Mouse (Mus musculus): Measurements from ENCODE around the gene Olfm3.

Gene Olfm3

DNA sequence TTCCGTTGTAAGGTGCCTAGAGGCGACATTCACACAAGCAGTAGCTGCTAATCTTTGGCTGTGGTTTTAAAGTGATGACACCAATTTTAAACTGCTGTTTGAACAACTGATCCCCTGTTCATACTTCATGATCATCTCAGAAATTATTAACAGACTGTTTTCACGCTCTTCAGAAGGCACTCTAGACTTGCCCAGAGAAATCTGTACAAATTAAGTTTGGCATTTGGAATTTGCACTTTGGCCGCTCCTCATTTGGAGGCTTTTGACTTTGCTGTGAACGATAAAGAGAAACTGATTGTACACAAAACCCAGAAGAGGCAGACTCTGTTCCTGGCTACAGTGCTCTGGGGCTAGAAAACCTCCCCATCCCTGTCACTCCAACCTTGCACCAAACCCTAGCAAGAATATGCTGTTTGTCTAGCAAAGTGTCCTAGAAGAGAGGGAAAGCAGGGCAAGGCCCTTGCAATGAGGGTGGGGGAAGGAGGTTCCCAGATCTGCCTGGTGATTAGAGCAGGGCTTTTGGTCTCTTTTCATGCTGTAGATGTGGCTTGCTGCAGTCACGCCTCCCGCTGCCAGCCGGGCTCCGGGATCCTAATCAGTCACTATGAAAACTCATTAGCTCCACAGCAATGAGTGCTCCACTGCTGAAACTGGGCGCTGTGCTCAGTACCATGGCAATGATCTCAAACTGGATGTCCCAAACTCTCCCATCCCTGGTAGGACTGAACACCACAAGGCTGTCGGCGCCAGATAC lies 176.7 kb downstream of the Olfm3 start:
- no peak for DNase-seq (ENCODE audit: low spot score)

- no peak for DNase-seq (ENCODE audit: low spot score)
Measured at GRCm38 (mm10) chr3:115081371-115081770, 177.5 kb downstream of the Olfm3 start.

- no peak for DNase-seq (ENCODE audit: low spot score)
Measured at GRCm38 (mm10) chr3:115082947-115083346, 179.1 kb downstream of the Olfm3 start.

DNA sequence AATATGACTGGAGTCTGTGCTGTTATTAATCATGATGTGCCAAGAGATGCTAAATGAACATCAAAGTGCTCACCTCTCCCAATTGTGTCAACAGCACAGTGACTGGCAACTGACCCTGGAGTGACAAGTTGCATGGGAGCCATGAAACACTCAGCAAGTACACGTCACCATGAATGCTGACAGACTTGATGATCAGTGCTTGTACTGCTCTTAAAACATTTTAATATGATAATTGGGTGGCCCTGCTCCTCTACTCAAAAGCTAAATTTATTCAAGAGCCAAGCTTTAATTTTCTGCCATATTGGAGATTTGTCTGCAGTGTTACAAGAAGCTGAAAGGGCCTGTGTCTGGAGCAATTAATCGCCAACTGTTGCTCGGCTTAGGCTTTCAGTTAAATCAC lies 184.4 kb downstream of the Olfm3 start:
- DNase-seq (ENCODE audit: low spot score): no peak

DNA sequence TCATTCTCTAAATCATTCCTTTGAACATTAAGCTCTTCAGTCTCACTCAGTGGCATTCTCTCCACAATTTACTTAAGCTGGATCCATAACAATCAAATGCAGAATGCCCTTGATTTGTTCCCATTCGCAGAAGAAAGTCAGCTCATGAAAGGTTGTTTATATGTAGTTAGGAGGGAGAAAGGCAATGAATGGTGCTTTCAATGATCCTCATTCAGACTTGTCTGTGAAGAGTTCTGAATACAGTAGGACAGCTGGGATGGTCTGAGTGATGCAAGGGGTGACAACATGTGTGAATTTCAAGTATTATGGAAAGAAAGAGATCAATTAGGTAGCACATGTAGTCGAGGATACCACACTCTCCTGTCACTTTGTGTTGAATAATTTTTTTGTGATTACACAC lies 186.8 kb downstream of the Olfm3 start:
- DNase-seq (ENCODE audit: low spot score): no peak

DNA sequence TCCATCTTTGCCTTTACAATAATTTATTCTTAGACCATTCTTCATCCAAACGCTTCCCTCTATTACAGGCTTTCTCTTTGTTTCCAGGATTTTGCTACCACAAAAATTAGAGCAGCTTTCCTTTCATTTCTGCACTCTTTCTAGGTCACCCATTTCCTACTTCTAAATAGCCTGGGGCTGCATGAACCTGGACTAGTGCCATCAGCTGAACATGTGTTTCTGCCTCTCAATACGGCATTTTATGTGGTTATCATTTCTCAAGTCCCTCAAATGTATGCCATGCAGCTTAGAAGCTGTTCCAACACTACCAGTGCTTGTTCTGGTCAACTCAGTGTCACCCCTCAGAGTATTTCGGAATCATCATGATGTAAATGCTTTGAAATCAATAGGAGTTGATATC lies 191.6 kb downstream of the Olfm3 start:
- no peak for DNase-seq (ENCODE audit: low spot score)

DNA sequence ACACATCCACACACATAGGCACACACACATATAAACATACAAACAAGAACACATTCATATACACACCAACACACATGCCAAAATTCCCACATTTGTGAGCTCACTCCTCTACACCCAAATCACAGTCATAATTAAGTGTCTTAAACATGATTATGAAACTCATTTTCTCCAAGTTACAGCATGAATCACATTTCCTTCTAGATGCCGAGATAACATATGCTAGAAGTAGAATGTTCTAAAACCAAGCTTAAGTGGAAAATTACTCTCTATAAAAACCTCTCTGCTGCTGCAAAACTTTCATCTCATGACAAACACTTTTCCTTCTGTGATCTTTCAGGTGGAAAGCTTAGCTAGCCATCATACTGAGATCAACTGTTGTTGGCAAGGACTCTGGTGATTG lies 195.7 kb downstream of the Olfm3 start:
- no peak for DNase-seq (ENCODE audit: low spot score)

DNA sequence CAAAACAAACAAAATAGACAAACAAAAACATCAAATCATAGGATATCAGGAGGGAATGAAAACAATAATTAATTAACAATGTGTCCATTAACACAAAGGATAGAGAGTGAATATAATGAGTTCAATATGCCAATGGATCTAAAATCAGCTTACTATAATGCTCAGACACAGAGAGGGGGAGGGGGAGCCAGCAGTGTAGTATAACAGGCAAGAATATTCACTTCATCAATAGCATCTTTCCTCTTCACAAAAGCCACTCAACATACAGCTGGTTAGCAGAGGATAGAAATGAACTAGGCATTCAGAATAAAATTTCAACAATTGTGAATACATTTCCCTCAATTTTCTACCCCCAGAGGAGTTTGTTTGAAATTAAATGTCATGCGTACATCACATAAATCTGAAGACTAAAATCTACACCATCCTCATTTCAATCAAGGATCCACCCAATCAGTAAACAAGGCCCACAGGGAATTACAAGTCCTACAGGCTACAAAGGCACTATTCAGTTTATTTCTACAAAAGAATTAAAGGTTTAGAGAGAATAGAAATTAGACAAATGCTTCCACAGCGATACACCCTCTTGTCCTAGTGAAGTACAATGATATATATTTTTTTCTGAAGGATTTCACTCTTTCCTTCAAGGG lies 200.4 kb downstream of the Olfm3 start:
- no peak for DNase-seq (ENCODE audit: low spot score)

DNA sequence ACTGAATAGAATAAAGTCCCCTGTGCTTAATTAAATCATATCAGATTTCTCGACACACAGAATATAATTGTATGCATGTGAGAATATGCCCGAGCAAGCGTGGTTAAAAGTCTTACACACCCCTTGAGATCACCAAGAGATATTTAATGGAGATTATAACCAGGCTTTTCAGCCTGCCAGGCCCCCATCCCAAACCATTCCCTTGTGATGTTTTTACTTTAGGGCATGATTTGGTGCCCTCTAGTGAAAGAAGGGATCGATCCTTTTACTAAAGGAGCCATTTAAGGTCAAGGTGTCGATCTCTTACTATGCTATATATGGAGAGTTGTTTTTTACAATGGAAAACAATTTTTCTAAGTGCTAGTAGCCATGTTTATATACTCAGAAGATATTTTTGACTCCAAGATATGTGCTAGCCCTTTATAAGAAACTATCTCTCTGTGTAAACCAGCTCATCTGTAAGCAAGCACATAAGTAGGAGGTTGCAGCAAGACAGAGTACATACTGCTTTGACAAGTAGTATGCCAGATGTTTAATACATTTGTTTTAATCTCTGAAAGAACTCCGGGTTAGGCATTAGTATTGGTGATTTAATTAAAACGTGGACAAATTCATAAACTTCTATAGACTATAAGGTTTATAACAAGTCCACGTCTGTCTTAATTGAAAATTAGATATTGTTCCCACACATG lies 201.1 kb downstream of the Olfm3 start:
- no peak for DNase-seq (ENCODE audit: low spot score)

DNA sequence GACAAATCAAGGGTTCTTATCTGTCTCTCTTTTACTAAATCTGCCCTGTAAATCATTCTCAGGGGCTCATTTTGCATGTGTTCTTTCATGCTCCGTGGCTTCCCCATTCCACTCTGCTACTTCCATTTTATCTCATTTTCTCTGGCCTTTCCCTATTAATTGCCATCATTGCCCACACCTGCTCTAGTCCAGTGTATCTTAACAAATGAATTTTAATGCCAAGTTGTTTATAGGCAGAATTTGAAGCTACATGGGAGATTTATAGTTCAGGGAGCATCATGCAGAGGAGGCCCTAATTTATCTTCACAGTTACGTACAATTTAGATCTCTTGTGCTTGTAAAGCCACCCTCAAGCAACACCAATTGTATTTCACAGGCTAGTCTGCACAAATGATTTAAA lies 241.8 kb downstream of the Olfm3 start:
- no peak for DNase-seq (ENCODE audit: low spot score)

DNA sequence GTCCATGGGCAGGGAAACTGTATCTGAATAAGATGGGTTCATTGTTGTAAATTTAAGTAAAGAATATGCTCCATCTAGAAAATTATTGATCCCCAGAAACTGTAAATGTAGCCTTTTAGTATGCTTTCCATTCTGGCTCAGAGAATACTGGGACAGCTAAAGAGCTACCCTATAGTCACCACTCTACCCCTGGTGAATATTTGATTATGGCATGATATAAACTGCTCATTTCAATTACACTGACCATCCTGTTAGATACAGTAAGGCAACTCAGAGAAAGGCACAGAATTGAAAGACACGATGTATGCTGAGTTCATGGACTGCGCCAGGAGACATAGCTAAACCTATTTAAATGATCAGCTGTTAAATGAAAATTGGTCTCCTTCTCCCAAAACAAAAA lies 242.4 kb downstream of the Olfm3 start:
- no peak for DNase-seq (ENCODE audit: low spot score)

DNA sequence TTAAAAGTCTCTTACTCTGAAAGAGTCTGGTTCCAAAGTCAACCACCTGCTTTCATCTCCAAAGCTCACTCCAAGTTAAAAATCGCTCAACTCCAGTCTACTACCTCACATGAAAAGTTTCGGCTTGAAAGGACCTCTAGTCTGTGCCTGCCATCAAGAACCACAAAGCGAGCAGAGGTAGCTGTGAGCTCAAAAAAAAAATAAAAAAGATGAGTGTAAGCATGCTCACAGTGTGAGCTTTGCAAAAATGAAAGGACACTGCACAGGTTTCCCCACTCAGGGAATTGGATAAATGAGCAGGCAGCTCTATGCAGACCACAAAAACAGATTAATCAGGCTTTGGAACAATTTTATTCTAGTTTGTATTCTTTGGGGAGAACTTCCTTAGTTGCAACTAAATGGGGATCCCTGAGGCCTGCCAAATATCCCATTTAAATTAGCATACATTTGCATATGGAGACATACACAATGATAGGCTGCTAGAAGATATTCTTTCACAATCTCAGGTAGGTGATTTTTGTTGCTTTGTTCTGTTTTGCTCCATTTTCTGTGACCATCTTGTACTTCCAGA lies 255.1 kb downstream of the Olfm3 start:
- DNase-seq (ENCODE audit: low spot score): no peak

GRCm38 (mm10) chr3:115174625-115175024 lies 270.7 kb downstream of the Olfm3 start:
- no peak for DNase-seq (ENCODE audit: low spot score)

Measured in lung, postnatal 25 days (tissue).